Mouse (Mus musculus) gastrocnemius, adult 2 months (tissue): ENCODE results near the gene Il1r2. TPM values are rescaled to one million over a fixed set of nuclear protein-coding genes. Genes with fewer than 3 reads are reported as not detected.

Source experiments
- DNase-seq: peaks from one replicate; pipeline ENCODE4 v3.0.0; 2022
- H3K27ac ChIP-seq: fragments of 200-600 bp; 2 replicates; pipeline ENCODE4 v1.8.1; 2022; ENCODE audit warnings: mild to moderate bottlenecking
- H3K4me3 ChIP-seq: fragments of 200-600 bp; 2 replicates; pipeline ENCODE4 v1.8.1; 2022; ENCODE audit warnings: mild to moderate bottlenecking, moderate library complexity
- CTCF ChIP-seq: fragments of 200-600 bp; IDR thresholded peaks from 2 replicates; pipeline ENCODE4 v1.8.1; 2022; ENCODE audit warnings: antibody characterized with exemption, mild to moderate bottlenecking, moderate library complexity
- intact Hi-C: fragments of 180-260 bp; cut with DNase I; formaldehyde crosslinking; loops from one replicate; pipeline ENCODE4 v1.15.1; 2025
- total RNA-seq, 2 experiments: library from RNA; stranded (reverse); gene quantifications; 2 replicates each; pipeline ENCODE4 v1.2.3; 2021

The Il1r2 gene
- total RNA-seq, 2 experiments from 2014 or later: 0.99 TPM; not detected in 1

GRCm38 (mm10) chr1:40115271-40115670, 41.4 kb downstream of the Il1r2 start:
- DNase-seq: no peak
- peak; percentile 91 for TF ChIP-seq CTCF
- Histone ChIP-seq H3K27ac (no peak overlapping the region), H3K4me3 (no peak overlapping the region)
- intact Hi-C loops: loop anchor here (2.0 to 5.0 kb wide), 2 partner anchors 432 to 542 kb away; no protein-coding TSS in a partner anchor

GRCm38 (mm10) chr1:40116422-40116821, 42.5 kb downstream of the Il1r2 start:
- intact Hi-C loops: loop anchor here (1.0 to 5.0 kb wide), 3 partner anchors 116 to 541 kb away; no protein-coding TSS in a partner anchor
- peak; percentile 89 for DNase-seq
- peak; percentile 88 for TF ChIP-seq CTCF
- Histone ChIP-seq H3K4me3 (no peak overlapping the region), H3K27ac (no peak overlapping the region)

GRCm38 (mm10) chr1:40117565-40117964, 43.7 kb downstream of the Il1r2 start:
- TF ChIP-seq CTCF: no peak
- no peak overlapping the region for H3K27ac ChIP-seq
- peak; percentile 38 for DNase-seq
- intact Hi-C loops: loop anchor here (2.0 to 5.0 kb wide), 2 partner anchors 117 to 540 kb away; no protein-coding TSS in a partner anchor
- H3K4me3 ChIP-seq: no peak overlapping the region

GRCm38 (mm10) chr1:40124237-40124636, 50.4 kb downstream of the Il1r2 start:
- H3K4me3 ChIP-seq: no peak overlapping the region
- DNase-seq: no peak
- intact Hi-C loops: no loop called here
- no peak overlapping the region for H3K27ac ChIP-seq
- no peak for TF ChIP-seq CTCF

GRCm38 (mm10) chr1:40128481-40128880, 54.6 kb downstream of the Il1r2 start:
- no peak for TF ChIP-seq CTCF
- no peak for DNase-seq
- no peak overlapping the region for H3K4me3 ChIP-seq

GRCm38 (mm10) chr1:40129321-40129720, 55.4 kb downstream of the Il1r2 start:
- Histone ChIP-seq H3K27ac (no peak overlapping the region), H3K4me3 (no peak overlapping the region)
- TF ChIP-seq CTCF: no peak
- DNase-seq: no peak
- intact Hi-C loops: no loop called here

More at GRCm38 (mm10) chr1:40128481-40128880, 54.6 kb downstream of the Il1r2 start:
- no peak overlapping the region for H3K27ac ChIP-seq
- intact Hi-C loops: no loop called here

- Histone ChIP-seq H3K27ac (no peak overlapping the region), H3K4me3 (no peak overlapping the region)
- intact Hi-C loops: no loop called here
- no peak for TF ChIP-seq CTCF
- DNase-seq: no peak
These were observed 57.8 kb downstream of the Il1r2 start for GRCm38 (mm10) chr1:40131631-40132030.

GRCm38 (mm10) chr1:40132721-40133120, 58.8 kb downstream of the Il1r2 start:
- intact Hi-C loops: no loop called here
- TF ChIP-seq CTCF: no peak
- no peak for DNase-seq

GRCm38 (mm10) chr1:40133567-40133966, 59.7 kb downstream of the Il1r2 start:
- no peak for DNase-seq
- Histone ChIP-seq H3K4me3 (no peak overlapping the region), H3K27ac (no peak overlapping the region)
- intact Hi-C loops: no loop called here
- TF ChIP-seq CTCF: no peak

More at GRCm38 (mm10) chr1:40132721-40133120, 58.8 kb downstream of the Il1r2 start:
- H3K4me3 ChIP-seq: no peak overlapping the region
- H3K27ac ChIP-seq: no peak overlapping the region

GRCm38 (mm10) chr1:40139798-40140532, 66.1 kb downstream of the Il1r2 start:
- intact Hi-C loops: no loop called here
- peak; percentile 81 for DNase-seq
- TF ChIP-seq CTCF: no peak
- Histone ChIP-seq H3K27ac (peak overlapping the region; percentile 60), H3K4me3 (no peak overlapping the region)

- no peak for TF ChIP-seq CTCF
- no peak overlapping the region for H3K27ac ChIP-seq
- no peak for DNase-seq
- H3K4me3 ChIP-seq: no peak overlapping the region
- intact Hi-C loops: no loop called here
These were observed 82.2 kb downstream of the Il1r2 start for GRCm38 (mm10) chr1:40156096-40156495.

GRCm38 (mm10) chr1:40163329-40163917, 89.5 kb downstream of the Il1r2 start:
- intact Hi-C loops: no loop called here

GRCm38 (mm10) chr1:40164331-40164730, 90.5 kb downstream of the Il1r2 start:
- no peak for DNase-seq
- no peak overlapping the region for H3K27ac ChIP-seq
- no peak overlapping the region for H3K4me3 ChIP-seq
- intact Hi-C loops: no loop called here
- TF ChIP-seq CTCF: no peak

More at GRCm38 (mm10) chr1:40163329-40163917, 89.5 kb downstream of the Il1r2 start:
- H3K27ac ChIP-seq: no peak overlapping the region
- H3K4me3 ChIP-seq: no peak overlapping the region
- DNase-seq: no peak
- no peak for TF ChIP-seq CTCF
